Mouse (Mus musculus): ENCODE data around the gene Ap2a1.

Gene Ap2a1

GRCm38 (mm10) chr7:44850789-44851624, 78.3 kb downstream of the Ap2a1 start:
- no peak for DNase-seq (ENCODE audit: low read depth, low spot score)

Measured in CD4-positive, CD25-positive, alpha-beta regulatory T cell, adult 2 months (primary cell).